Mouse (Mus musculus) frontal cortex, postnatal 36 days (tissue): ENCODE data around the gene Cfap299.
A peak's percentile ranks its signal among the peaks of the same experiment; 100 is the strongest.

Experiments used
- DNase-seq, 2 experiments: peaks; one replicate each; pipeline ENCODE4 v3.0.0; 2022; ENCODE audit warnings: low spot score in 2 of 2

Gene Cfap299

GRCm38 (mm10) chr5:98617416-98617815 is 288.3 kb downstream of the Cfap299 start:
- DNase-seq, result no peak

GRCm38 (mm10) chr5:98650345-98650744 is 321.2 kb downstream of the Cfap299 start:
- peak in 1 of 2 experiments; percentile 28 for DNase-seq

DNA sequence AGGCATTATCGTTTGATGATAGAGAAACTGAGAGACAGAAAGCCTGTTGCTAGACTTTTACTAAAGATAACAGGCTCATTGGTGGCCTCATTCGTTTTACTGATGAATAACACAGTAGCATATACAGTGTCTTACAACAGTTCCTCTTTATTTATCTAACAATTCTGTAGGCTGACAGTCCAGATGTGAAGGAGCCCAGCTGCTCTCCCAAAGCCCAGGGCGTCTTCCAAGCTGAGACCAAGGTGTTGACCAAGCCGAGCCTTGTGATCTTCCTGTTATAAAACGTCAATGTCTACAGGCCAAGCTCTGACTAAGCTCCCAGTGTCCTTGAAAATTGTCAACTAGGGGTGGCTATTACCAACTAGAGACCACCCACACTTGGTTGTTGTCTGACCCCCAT is 321.9 kb downstream of the Cfap299 start:
- DNase-seq, result no peak

GRCm38 (mm10) chr5:98688254-98688653 is 359.1 kb downstream of the Cfap299 start:
- no peak for DNase-seq

DNA sequence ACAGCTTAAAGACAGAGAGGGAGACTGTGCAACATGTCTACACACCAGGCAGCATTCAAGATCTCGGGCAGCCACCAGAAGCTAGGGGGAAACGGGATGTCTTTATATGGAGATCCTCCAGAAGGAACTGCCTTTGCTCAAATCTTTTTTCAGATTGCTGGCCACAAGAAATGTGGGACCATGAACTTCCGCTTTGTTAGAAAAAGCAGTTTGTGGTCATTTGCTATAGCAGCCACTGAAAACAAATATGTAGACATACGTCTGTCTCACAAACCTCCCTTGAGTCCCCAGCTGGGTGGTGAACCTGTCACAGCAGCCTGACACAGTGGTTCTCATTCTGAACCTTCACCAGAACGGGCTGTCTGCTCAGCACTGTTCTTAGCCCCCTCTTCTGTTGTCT is 363.0 kb downstream of the Cfap299 start:
- DNase-seq, result no peak

DNA sequence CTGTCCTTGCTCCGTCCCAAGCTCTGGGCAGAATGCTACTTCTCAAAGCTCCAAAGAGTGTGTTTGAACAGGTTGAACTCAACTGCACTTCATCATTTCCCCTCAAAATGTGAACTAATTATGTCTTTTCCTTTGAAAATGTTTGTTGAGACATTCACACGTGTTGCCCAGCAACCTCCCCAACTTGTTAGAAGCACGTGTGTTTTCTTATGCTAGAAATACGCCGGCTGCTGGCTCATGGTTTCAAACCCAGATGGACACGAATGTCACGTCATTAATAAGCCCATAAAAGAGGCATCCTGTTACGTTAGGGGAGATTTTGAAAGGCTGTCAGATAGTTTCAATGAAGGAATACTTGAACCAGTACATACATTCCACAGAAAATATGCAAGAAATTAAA is 367.2 kb downstream of the Cfap299 start:
- DNase-seq, result no peak

GRCm38 (mm10) chr5:98703963-98704362 is 374.9 kb downstream of the Cfap299 start:
- no peak for DNase-seq

GRCm38 (mm10) chr5:98706597-98706996 is 377.5 kb downstream of the Cfap299 start:
- no peak for DNase-seq

GRCm38 (mm10) chr5:98715392-98715791 is 386.3 kb downstream of the Cfap299 start:
- peak in 1 of 2 experiments; percentile 10 for DNase-seq

- DNase-seq, result no peak
Observed at GRCm38 (mm10) chr5:98732157-98733009, 403.3 kb downstream of the Cfap299 start.

- no peak for DNase-seq
Observed at GRCm38 (mm10) chr5:98733010-98733399, 403.9 kb downstream of the Cfap299 start.

- no peak for DNase-seq
Observed at GRCm38 (mm10) chr5:98761858-98762652, 433.0 kb downstream of the Cfap299 start.

DNA sequence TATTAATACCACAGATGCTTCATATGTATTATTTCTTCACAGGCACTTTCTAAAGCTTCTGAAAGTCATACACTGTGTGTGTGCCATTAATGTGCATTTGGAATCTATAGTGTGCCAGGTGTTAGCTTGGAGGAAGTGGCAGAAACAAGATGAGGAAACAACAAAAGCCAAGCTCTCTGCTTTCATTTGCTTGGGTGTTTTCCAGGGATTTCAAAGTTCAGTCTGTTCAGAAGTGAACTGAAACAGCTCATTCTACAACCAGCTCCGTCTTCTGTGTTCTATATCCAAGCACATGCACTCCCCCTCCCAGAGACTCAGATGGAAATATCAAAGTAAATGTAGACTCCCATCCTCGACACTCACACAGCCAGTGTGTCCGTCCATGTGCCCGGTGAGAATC is 449.5 kb downstream of the Cfap299 start:
- no peak for DNase-seq

DNA sequence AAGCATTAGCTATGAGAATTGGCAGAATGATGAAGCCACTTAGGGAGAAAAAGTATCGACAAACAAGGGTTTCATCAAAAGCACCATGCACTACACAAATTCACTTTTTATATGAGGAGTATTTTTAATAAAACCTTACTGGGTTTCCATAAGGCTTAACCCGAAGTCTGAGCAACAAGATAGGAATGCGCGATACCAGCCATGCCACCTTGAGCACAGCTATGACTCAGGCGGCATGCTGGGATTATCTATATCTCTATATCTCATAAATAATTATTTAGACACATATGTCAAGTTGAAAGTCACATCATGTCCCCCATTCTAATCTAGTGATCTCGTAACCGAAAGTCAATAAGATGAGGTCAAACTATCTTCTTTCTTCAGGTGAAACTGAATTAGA is 453.0 kb downstream of the Cfap299 start:
- no peak for DNase-seq

DNA sequence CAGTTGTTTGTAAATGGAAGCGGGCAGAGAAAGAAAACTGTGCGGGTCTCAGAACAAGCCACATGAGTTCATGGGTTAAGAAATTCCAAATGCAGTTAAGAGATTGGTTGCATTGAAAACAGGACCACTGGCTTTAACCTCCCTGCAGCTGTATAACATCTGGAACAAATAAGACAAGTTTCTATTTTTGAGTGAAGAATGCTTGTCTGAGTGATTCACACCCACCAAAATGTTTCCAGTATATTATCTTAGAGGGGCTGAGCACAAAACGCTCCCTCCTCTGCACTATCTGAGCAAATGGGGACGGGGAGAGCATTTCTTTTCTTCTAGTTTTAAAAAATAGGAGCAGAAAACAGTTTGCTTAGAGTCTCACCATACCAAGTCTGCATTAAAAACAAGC is 458.6 kb downstream of the Cfap299 start:
- DNase-seq, result no peak

DNA sequence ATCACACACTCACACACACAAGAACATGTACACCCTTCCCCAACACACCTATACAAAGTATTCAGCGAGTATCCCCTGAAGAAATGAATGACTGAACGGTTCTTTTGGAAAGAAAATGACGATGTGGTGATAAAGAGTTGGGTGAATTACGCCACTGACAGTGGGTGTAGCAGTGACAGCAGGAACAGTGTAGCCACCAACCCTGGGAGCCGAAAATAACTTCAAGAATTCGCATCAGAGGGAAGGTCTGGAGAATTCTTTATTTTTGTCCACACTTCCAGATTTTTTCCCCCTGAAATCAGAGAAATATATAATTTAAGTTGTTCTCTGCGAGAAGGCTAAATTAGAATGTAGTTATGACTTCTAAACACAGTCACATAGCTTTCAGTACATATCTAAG is 459.5 kb downstream of the Cfap299 start:
- peak in 1 of 2 experiments; percentile 42 for DNase-seq

GRCm38 (mm10) chr5:98790894-98791607 is 461.9 kb downstream of the Cfap299 start:
- DNase-seq, result no peak

DNA sequence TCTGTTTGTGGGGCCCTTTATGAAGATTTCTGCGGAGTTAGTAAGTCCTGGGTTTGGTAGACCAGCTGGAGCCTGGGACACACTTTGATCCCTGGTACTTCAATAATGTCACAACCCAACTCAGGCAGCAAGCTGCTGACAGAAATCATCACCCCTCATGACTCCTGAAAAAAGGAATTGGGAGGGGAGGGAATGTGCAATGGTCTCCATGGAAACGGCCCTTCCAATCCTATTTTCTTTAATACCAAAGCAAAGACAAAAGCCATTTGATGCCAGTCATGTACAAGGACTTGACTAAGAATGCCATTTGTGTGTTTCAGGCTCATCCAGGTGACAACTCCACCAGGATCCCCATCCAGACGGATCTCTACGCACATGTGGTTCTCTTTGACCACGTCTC is 472.4 kb downstream of the Cfap299 start:
- DNase-seq, result no peak

- no peak for DNase-seq
Observed at GRCm38 (mm10) chr5:98804761-98805160, 475.7 kb downstream of the Cfap299 start.

GRCm38 (mm10) chr5:98806492-98806891 is 477.4 kb downstream of the Cfap299 start:
- DNase-seq, result no peak

- peak in 1 of 2 experiments; percentile 17 for DNase-seq
Observed at GRCm38 (mm10) chr5:98807022-98807421, 477.9 kb downstream of the Cfap299 start.

DNA sequence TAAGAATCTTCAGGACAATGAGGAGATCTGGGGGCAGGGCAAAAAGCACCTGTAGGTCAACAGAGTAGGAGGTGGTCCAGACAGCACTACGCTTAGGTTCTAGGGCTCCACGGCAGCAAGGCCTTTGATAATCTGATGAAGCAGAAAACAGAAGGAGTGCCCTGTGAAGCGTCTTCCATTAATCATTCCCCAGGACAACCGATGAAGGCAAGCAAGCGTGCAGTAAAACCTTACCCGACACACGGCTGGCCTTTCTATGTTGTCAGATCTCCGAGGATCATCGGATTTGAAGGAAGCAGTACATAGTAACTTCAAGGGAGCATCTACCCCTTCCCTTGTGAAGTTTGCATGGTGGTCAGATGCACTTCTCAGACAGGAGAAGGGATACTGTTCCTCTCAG is 478.8 kb downstream of the Cfap299 start:
- DNase-seq, result no peak
